Mouse (Mus musculus): ENCODE measurements around the gene Gm42791. TPM values are rescaled to one million over a fixed set of nuclear protein-coding genes. Genes with fewer than 3 reads are reported as not detected.

Gene Gm42791
- polyA plus RNA-seq, 1 experiment from 2014 or later = 0.42 TPM

DNA sequence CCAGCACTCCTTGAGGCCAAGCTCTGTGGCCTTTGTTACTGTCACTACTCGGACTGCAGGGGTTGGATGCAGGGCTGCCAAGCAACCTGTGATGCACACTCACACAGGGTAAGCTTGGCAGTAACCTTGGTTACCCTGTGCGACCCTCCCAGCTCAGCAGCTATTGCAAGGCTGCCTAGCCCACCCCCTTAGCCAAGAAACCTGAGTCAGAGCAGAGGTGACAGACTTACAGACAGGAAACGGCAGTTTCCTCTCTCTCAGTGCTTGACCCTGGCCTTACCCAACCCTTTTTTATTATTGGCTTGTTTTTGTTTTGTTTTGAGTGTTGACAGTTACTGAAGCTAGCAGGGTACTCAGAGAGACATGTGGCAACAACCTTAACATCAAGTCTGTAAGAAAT is 82.7 kb downstream of the Gm42791 start:
- TF ChIP-seq EP300 (IDR thresholded peaks at IDR 0.05; ENCODE audit: low read depth) (no peak), CTCF (IDR thresholded peaks at IDR 0.05; ENCODE audit: low read depth) (no peak)
- Histone ChIP-seq H3K9me3 (ENCODE audit: low read length) (no peaks in the 10 kb centered on the region), H3K36me3 (replicated peaks; ENCODE audit: insufficient read depth, low read length) (peaks cover 7% of the 10 kb centered on the region), H3K4me2 (ENCODE audit: low read depth, low read length) (no peak overlapping the region), H3K27me3 (ENCODE audit: insufficient read depth, low read length) (no peaks in the 10 kb centered on the region), H3K27ac (ENCODE audit: low read depth) (no peak overlapping the region), H3K4me3 (ENCODE audit: low read depth, low read length) (no peak overlapping the region), H3K4me1 (ENCODE audit: insufficient read depth) (peaks cover 22% of the 10 kb centered on the region), H3K9ac (replicated peaks) (no peak overlapping the region)
- DNase-seq (no peak), ATAC-seq (no peak)
- WGBS (ENCODE audit: insufficient replicate concordance) = 49% methylated on average over 3 of the region's 3 CpGs

DNA sequence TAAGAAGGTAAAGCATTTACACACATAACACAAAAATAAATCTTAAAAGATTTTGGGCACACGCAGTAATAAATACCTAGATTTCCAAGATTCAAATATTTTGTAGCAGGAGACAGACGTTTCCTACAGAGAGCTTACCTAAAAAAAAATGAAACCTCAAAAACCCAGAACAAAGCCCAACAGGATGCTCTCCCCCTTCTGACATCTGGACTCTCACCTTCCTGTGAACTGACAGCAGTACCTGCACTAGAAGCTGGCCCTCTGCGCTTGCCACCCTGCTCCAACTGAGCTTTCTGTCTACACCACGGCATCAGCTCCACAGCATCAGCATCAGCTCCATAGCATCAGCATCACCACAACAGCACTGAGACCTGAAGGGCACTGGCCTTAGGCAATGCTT is 84.9 kb downstream of the Gm42791 start:
- TF ChIP-seq EP300 (IDR thresholded peaks at IDR 0.05; ENCODE audit: low read depth) = no peak
- no peak for TF ChIP-seq CTCF (IDR thresholded peaks at IDR 0.05; ENCODE audit: low read depth)
- Histone ChIP-seq H3K27me3 (ENCODE audit: insufficient read depth, low read length) (no peaks in the 10 kb centered on the region), H3K27ac (ENCODE audit: low read depth) (no peak overlapping the region), H3K4me3 (ENCODE audit: low read depth, low read length) (no peak overlapping the region), H3K9ac (replicated peaks) (no peak overlapping the region), H3K9me3 (ENCODE audit: low read length) (no peaks in the 10 kb centered on the region), H3K4me2 (ENCODE audit: low read depth, low read length) (no peak overlapping the region), H3K36me3 (replicated peaks; ENCODE audit: insufficient read depth, low read length) (no peaks in the 10 kb centered on the region), H3K4me1 (ENCODE audit: insufficient read depth) (peaks cover 22% of the 10 kb centered on the region)
- 82% methylated on average over 4 of the region's 4 CpGs for WGBS (ENCODE audit: insufficient replicate concordance)
- ATAC-seq (no peak), DNase-seq (no peak)

DNA sequence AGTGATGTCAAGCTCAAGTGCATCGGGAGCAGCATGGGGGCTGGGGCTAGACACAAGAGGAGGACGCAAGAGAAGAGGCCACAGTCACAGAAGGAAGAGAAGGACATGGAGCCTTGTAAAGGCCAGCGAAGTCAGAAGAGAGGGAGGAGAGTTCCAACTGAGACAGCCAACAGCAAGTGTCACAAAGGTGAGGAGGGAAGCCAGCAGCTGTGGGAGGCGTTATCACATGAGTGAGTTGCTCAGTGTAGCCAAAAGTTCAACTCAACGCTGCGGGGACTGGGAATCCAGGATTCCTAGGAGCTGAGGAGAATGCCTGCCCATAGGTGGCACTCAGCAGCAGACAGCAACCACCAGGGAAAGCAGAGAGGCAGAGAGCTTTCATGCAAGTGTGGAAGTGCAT is 85.5 kb downstream of the Gm42791 start:
- TF ChIP-seq CTCF (IDR thresholded peaks at IDR 0.05; ENCODE audit: low read depth) (peak; percentile 40), EP300 (IDR thresholded peaks at IDR 0.05; ENCODE audit: low read depth) (no peak)
- DNase-seq (no peak), ATAC-seq (no peak)
- Histone ChIP-seq H3K9ac (replicated peaks) (no peak overlapping the region; the same call in 1 of the 2 replicates), H3K9me3 (ENCODE audit: low read length) (no peaks in the 10 kb centered on the region), H3K4me3 (ENCODE audit: low read depth, low read length) (no peak overlapping the region), H3K4me2 (ENCODE audit: low read depth, low read length) (no peak overlapping the region), H3K4me1 (ENCODE audit: insufficient read depth) (peaks cover 22% of the 10 kb centered on the region), H3K27me3 (ENCODE audit: insufficient read depth, low read length) (no peaks in the 10 kb centered on the region), H3K27ac (ENCODE audit: low read depth) (peak overlapping the region; percentile 44; the same call in 1 of the 2 replicates), H3K36me3 (replicated peaks; ENCODE audit: insufficient read depth, low read length) (peaks cover under 1% of the 10 kb centered on the region; the same call in 1 of the 2 replicates)
- 59% methylated on average over 6 of the region's 6 CpGs for WGBS (ENCODE audit: insufficient replicate concordance)

DNA sequence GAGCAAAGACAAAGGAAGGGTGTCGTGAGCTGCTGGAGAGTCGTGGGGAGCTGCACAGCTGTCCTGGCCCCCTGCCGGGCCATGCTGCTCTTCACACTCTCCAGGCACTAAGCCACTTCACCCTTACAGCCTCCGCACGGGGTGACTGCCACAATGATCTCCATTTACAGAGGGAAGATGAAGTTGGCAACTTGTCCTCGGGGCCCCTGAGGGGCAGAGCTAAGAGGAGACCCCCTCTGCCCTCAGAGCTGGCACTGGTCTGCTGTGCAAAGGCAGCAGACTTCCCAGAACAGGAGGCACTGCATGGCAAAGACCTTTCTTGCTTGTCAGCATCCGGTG is 85.9 kb downstream of the Gm42791 start:
- no peak overlapping the region for H3K4me2 ChIP-seq (ENCODE audit: low read depth, low read length)
- no peaks in the 10 kb centered on the region for H3K9me3 ChIP-seq (ENCODE audit: low read length)
- ATAC-seq (no peak; the same call in 1 of the 2 replicates), DNase-seq (peak; percentile 29)
- no peaks in the 10 kb centered on the region for H3K27me3 ChIP-seq (ENCODE audit: insufficient read depth, low read length)
- TF ChIP-seq CTCF (IDR thresholded peaks at IDR 0.05; ENCODE audit: low read depth) (peak; percentile 38), EP300 (IDR thresholded peaks at IDR 0.05; ENCODE audit: low read depth) (no peak)
- H3K9ac ChIP-seq (replicated peaks) = no peak overlapping the region; the same call in 1 of the 2 replicates
- H3K4me3 ChIP-seq (ENCODE audit: low read depth, low read length) = no peak overlapping the region
- H3K4me1 ChIP-seq (ENCODE audit: insufficient read depth) = peaks cover 22% of the 10 kb centered on the region
- peak overlapping the region; percentile 44; the same call in 1 of the 2 replicates for H3K27ac ChIP-seq (ENCODE audit: low read depth)
- H3K36me3 ChIP-seq (replicated peaks; ENCODE audit: insufficient read depth, low read length) = peaks cover 5% of the 10 kb centered on the region
- WGBS (ENCODE audit: insufficient replicate concordance) = 57% methylated on average over 7 of the region's 7 CpGs

DNA sequence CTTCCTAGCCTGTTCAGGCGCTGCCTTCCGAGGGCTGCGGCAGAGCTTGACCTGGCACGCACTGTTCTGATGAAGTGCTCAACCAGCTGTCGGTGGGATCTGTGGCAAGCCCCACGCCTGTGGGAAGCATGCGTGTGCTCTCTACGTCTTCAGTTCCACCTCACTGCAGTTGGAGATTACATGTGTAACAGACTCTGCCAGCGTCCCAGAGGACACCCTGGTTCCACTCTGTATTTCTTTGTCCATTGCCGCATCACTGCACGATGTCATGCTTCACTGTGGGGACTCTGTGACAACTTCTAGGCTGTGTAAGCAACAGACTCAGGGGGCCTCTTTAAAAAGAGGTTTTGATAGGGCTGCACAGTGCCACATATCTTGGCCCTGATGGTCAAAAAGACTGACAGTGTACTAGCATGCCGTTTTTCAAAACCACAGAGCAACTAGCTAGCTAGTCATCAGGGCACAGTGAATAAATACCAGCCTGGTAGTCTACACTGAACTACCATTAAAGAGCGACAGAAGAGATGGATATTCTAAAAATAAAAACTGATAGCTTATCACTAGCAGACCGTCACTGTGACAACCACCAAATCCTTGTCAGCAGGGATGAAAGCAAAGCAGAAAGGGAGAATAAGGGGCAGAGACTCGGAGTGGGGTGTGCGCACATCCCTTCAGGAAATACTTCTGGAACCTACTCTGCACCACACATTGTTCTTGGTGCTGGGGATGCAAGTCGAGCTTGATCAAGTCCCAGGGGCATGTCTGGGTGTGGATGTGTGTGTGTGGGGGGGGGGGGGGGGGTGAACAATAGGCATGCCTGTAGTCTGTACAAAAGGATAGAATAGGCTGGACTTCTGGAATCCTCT is 86.5 kb downstream of the Gm42791 start:
- ATAC-seq (peak; percentile 71), DNase-seq (peak; percentile 37)
- Histone ChIP-seq H3K27me3 (ENCODE audit: insufficient read depth, low read length) (no peaks in the 10 kb centered on the region), H3K36me3 (replicated peaks; ENCODE audit: insufficient read depth, low read length) (peaks cover 11% of the 10 kb centered on the region), H3K4me1 (ENCODE audit: insufficient read depth) (peaks cover 22% of the 10 kb centered on the region), H3K27ac (ENCODE audit: low read depth) (peak overlapping the region; percentile 57), H3K4me3 (ENCODE audit: low read depth, low read length) (no peak overlapping the region), H3K4me2 (ENCODE audit: low read depth, low read length) (0 out of 2 replicates have a peak overlapping the region, but pooled peaks have one; percentile 13), H3K9ac (replicated peaks) (no peak overlapping the region), H3K9me3 (ENCODE audit: low read length) (no peaks in the 10 kb centered on the region)
- TF ChIP-seq CTCF (IDR thresholded peaks at IDR 0.05; ENCODE audit: low read depth) = no peak
- TF ChIP-seq EP300 (IDR thresholded peaks at IDR 0.05; ENCODE audit: low read depth) = no peak
- 54% methylated on average over 17 of the region's 17 CpGs for WGBS (ENCODE audit: insufficient replicate concordance)

DNA sequence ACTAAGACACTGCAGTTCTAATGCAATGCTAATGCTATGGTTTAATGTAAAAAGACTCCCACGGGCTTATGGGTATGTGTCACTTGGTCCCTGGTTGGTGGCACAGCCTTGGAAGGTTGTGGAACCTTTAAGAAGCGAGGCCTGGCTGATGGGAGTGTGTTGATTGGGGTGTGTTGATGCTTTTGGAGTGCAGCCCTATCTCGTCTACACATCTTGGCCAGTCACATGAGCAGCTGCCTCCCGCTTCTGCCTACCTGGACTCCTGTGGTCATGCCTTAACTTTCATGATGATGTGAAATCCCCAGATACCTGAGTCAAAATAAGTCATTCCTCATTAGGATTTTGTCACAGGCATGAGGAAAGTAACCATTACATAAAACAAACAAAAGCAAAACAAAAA is 88.6 kb downstream of the Gm42791 start:
- Histone ChIP-seq H3K27ac (ENCODE audit: low read depth) (no peak overlapping the region), H3K36me3 (replicated peaks; ENCODE audit: insufficient read depth, low read length) (peaks cover 24% of the 10 kb centered on the region), H3K4me1 (ENCODE audit: insufficient read depth) (peaks cover 15% of the 10 kb centered on the region), H3K4me3 (ENCODE audit: low read depth, low read length) (no peak overlapping the region), H3K9ac (replicated peaks) (no peak overlapping the region), H3K4me2 (ENCODE audit: low read depth, low read length) (no peak overlapping the region), H3K9me3 (ENCODE audit: low read length) (no peaks in the 10 kb centered on the region), H3K27me3 (ENCODE audit: insufficient read depth, low read length) (no peaks in the 10 kb centered on the region)
- DNase-seq (no peak), ATAC-seq (no peak)
- 78% methylated on average over 4 of the region's 4 CpGs for WGBS (ENCODE audit: insufficient replicate concordance)
- TF ChIP-seq EP300 (IDR thresholded peaks at IDR 0.05; ENCODE audit: low read depth) (no peak), CTCF (IDR thresholded peaks at IDR 0.05; ENCODE audit: low read depth) (no peak)

All from liver, postnatal 0 days (tissue).